Mouse (Mus musculus) heart, adult 9 months (tissue): ENCODE measurements around the gene Tbrg4.
A peak's percentile ranks its signal among the peaks of the same experiment; 100 is the strongest.
"Not testable (repeated sequence)": the region's sequence is repeated elsewhere in the genome, so short reads cannot be mapped to it uniquely, and the experiment has no call there.

Source experiments
- DNase-seq, 2 experiments: peaks; one replicate each; pipeline ENCODE4 v3.0.0; 2022; ENCODE audit warnings: low spot score in 2 of 2

The Tbrg4 gene

DNA sequence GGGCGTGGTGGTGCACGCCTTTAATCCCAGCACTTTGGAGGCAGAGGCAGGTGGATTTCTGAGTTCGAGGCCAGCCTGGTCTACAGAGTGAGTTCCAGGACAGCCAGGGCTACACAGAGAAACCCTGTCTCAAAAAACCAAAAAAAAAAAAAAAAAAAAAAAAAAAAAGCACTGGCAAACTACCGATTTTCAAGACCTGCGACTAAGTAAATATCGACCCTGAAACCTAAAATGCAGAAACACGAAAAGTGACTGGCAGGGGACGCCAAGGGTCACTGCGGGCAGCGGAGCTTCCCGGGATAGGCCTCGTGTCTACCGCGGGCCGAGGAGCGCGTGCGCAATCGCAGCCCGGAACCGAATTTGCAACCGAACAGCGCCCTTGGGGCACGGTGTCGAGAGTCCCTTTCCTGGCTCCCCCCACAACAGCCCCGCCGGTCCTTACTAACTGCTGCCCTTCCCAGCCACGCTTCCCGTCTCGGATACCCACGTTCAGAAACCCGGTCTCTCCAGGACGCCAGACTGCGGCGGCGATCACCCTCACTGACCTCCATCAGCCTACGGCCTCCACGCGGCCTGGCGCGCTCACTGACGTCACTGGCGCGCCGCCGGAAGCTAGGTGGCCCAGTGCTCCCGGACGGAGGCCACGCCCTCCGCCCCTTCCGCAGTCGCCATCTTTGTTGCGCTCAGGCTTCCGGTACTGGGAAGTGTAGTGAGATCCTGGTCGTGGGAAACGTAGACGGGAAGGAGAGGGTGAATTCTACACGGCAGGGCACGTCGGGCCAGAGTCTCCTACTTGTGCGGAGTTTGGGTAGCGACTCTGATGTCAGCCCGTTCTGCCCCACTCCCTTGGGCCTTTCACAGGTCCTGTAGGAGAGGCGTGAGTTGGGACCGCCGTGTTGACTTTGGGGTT, at the start of gene Tbrg4:
Gene Tbrg4 (minus strand): TSS at position 590 of the 910 bp plus-strand sequence.
- peak; percentile 93 to 94 for DNase-seq

DNA sequence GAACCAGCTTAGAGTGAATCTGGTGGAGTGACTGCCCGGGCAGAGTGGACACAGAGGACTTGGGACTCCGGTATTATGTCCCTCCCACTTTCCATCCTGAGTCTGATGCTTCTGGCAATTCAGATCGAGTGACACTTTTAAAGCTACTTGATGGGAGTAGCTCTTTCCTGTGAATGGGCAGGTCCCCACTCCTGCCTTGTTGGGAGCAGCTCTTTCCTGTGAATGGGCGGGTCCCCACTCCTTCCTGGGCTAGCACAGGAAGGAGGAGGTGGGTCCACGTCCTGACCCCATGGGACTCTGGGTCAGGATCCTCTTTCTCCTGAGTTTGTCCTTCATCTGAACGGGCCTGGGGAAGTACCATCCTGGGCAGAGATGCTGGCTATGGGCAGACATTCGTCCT, 49.5 kb upstream of the Tbrg4 start:
- peak; percentile 57 to 80 for DNase-seq

DNA sequence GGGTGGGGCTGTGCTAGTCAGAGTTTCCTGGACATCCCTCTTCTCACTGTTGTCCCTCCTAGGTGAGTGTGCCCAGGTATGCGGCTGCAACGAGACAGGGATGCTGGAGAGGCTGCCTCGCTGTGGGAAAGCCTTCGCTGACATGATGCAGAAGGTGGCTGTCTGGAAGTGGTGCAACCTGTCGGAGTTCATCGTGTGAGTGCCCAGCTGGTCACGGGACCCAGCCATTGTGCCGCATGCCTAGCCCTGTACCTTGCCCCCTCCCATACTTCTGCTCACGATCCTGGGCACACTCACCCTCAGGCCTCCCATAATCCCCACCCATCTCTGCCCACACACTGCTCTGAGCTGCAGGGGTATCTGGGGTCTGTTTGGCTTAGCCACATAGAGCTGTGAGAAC, 48.8 kb upstream of the Tbrg4 start:
- no peak for DNase-seq

DNA sequence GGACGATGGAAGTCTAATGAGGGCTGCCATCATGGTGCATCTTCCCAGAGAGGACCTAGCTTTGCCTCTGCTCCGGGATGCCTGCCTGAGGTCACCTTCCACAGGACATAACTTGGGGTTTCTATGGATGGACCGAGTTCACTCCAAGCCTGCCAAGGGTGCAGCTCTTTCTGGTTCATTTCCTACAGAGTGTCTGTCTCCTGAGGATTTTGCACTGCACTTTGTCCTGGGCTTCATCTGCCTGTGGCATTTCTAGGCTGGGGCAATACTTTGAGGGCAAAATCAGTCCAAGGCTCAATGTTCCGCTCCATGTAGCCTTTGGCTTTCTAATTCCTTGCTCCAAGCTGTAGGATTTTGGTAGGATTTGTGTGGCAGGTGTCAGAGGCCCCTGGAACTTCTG, 45.0 kb upstream of the Tbrg4 start:
- DNase-seq = no peak

DNA sequence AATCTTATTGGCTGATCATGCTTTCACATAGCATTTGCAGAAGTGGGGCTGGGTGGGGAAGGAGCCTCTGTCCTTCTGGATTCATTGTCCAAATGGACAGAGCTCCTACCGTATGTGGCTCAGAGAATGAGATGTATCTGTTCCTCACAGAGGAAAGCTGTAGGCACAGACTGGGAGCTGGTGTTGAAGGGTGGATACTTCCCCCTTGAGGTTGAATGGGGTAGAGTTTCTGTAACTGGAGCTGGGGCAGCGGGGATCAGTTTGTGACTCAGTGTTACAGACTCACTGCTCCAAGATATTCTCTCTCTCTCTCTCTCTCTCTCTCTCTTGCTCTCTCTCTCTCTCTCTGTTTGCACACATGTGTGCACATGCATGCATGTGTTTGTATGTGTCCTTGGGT, 44.2 kb upstream of the Tbrg4 start:
- no peak for DNase-seq

DNA sequence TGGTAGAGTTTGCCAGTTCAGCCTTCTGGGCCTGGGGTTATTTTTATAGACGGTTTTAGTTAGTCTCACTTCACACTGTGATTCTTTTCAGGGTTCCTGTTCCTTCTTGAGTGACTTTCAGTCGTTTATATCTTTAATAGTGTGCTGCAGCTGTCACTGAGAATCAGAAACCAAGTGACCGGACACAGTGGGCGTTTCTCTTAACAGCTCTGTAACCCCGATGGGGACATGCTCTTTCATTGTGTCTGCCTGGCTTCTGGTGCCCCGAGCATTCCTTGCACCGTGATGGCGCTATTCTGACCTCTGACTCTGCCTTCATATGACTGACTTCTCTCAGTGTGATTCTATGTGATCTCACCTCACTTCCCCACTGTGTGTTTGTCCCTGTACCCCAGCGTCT, 43.2 kb upstream of the Tbrg4 start:
- DNase-seq = no peak

DNA sequence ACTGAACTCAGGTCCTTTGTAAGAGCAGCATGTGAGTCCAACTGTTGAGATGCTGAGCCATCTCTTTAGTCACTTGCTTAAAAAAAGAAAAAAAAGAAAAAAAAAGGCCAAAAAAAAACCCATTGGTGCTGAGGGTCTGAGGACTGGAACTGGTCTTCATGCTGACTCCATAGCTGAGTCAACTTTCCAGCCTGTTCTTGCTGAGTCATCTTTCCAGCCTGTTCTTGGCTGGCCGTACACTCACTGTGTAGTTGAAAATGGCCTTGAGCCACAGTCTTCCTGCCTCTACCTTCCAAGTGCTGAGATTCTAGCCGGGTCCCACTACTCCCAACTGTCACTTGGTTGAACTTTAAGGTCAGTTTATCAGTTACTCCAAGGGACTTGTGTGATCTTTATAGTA, 40.8 kb upstream of the Tbrg4 start:
- no peak for DNase-seq

DNA sequence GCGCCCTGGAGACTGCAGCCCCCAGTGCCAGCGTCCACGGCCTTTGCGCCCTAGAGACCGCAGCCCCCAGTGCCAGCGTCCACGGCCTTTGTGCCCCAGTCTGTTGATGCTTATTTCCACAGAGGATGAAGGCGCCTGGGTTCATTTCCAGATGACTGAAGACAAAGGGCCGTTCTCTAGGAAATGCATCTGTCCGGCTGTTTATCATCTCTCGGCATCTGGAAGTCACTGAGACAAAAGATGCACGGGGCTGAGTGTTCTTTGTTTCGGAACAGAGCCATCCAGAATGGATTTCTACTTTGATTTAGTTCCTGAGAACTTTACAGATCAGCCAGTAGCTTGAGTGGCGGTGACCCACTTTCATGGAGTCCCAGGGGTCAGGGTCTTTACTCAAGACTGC, 35.3 kb upstream of the Tbrg4 start:
- no peak for DNase-seq

DNA sequence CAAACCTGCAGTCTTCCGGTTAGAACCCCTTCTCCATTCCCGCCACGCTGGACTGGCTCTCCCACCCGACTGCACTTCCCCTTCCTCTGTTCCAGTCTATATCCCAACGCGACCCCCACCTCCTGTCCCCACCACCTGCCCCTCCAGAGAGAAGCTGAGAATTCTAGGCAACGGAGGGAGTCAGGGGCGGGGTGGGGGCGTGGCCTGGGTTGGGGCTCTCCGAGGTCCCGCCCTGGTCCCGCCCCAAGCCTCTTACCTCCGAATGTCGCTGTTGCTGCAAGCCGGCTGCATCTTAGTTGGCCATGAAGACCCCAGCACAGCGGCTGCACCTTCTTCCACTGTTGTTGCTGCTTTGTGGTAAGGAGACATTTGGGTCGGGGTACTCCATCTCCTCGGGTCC, 32.4 kb upstream of the Tbrg4 start, which contains the start of gene Ramp3:
Gene Ramp3 (plus strand): TSS at position 251 of the 400 bp plus-strand sequence.
- no peak for DNase-seq

DNA sequence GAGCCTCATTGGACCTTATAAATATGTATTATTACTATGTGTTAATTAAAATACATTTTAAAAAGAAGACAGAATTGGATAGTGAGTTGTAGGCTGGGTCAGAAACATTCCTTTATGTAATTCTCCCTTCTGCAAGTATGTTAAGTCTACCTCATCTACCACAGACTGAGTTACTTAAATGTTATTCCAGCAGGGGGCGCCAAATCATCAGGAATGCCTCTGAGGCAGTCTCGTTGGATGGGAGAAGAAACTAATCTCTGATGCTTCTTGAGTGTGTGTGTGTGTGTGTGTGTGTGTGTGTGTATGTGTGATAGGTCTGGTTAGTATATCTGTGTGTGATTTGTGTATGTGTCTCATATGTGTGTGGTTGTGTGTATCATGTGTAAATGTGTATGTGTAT, 29.0 kb upstream of the Tbrg4 start:
- peak in 1 of 2 experiments; percentile 67 for DNase-seq

DNA sequence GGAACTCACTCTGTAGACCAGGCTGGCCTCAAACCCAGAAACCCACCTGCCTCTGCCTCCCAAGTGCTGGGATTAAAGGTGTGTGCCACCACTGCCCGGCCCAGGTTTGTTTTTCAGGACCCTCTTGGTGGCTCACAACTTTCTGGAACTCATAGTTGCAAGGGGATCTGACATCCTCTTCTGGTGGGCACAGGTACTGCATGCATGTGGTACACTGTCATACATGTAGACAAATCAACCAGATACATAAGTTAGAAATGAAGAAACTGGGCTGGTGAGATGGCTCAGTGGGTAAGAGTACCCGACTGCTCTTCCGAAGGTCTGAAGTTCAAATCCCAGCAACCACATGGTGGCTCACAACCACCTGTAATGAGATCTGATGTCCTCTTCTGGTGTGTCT, 27.1 kb upstream of the Tbrg4 start:
- DNase-seq = not testable (repeated sequence)

DNA sequence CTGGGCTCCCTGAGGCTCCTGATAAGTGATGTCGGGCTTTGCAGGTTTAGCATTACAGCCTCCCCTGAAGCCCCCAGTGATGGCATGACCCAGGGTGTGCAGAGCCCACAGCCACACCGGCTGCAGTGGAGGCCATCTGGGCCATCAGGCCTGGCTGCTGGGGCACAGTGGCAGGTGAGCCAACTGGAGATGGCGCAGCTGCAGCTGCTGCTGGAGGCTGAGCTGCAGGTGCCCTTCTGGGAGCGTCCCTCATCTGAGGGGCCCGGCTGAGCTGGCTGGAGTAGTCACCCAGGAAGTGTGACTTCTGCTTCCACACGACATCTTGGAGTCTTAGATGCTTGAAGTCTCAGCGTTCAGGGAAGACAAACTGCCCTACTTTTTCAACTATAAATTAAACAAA, 24.7 kb upstream of the Tbrg4 start:
- no peak for DNase-seq

DNA sequence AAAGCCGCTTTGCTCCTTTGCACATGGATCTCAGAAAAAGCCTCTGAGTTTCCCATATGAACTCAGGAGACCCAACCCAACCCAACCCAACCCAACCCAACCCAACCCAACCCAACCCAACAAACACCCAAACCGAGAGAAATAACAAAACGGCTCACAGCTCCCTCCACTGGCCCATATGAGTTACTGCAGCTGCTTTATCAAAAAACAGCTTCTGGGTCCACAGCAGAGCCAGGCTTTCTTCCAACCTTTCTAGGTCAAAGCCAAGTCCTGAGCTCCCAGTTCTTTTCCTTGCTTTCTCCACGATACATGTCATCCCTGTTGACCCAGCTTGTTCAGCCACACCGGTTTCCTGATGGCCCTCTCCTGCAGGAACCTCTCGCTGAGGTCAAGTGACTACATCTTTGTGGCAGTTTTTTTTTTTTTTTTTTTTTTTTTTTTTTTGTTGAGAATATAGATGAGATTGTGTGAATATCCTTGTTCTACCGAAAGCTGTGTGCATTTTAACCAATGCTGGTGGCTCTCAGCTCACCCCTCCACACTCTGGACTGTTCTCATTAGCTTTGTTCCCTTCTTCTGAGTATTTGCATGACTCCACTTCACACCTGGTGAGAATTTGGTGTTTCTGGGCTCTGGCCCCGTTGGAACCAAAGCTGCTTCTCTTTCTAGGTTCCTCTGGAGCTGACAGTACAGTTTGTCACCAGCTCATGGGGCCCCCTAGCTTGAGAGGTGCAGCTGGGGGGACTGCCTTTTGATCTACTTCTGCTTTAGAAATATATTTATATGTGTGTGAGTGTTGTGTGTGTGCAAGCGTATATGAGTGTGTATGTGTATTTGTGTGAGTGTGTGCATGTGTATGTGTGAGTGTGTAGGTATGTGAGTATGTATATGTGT, 22.2 kb upstream of the Tbrg4 start:
- DNase-seq = no peak

DNA sequence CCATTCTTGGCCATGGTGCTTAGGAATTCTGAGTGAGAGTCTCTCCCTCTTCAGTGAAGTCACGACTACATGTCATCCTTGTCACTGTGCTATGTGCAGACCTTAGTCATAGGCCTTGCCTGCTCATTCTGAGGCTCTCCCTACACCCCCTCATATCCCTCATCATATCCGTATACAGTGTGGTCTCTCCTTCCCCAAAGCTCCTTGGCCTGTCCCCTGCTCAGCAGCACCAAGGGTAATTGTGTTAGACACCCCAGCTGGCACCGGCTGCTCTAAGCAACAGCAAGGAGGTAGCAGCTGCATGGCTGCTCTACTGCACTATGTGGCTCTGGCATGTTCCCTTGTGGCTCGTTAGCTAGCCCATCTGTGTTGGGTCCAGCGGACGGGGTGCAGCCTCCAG, 18.7 kb upstream of the Tbrg4 start:
- DNase-seq = no peak

DNA sequence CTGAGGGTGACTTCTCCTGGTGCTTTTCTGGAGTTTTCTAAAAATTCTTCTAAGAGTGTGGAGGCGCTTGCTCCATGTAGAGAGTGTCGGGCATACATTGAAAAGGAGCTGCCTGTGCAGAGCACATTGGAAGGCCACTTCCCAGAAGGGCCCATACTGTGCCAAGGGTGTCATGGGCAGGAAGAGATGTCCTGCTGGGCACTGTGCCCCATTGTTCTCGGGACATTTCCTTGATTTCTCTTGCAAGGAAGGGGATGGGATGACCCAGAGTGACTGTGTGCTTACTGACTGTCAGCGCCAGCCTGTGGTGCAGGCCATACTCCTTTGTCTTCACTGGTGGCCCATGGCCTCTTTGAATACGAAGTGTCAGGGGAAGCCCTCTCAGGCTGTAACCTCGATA, 13.2 kb upstream of the Tbrg4 start:
- no peak for DNase-seq

DNA sequence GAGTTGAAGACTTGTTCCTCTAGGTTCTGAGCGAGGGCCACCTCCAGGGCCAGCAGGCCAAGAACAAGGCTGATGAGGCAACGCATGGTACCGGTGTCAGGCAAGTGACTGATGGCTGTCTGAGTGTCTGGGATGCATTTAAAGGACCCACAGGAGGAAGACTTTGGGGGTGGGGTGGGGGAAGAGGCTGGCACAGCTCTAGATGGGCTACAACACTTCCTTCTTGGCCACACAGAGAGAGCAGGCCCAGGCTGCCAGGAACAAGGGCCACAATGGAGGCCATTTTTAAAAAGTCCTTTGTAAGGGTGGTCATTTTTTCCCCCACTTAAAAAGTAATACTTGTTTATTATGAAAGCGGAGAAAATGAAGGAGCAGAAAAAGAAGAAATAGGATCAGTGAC, 12.7 kb upstream of the Tbrg4 start, which contains the start of gene Wap:
Gene Wap (minus strand): TSS at position 101 of the 400 bp plus-strand sequence.
- DNase-seq = no peak

DNA sequence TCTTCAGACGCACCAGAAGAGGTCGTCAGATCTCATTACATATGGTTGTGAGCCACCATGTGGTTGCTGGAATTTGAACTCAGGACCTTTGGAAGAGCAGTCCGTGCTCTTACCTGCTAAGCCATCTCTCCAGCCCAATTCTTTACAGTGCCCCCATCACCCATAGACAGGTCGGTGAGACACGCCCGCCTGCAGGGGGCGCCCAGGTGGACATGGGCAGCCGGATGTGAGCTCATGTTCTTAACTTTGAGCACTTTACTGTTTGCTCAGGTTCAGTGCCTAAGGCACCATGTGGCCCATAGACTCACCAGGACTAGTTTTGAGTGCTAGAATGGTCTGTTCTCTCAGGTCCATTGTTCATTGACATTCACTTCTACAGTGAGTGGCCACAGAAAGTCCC, 10.3 kb upstream of the Tbrg4 start:
- no peak for DNase-seq

DNA sequence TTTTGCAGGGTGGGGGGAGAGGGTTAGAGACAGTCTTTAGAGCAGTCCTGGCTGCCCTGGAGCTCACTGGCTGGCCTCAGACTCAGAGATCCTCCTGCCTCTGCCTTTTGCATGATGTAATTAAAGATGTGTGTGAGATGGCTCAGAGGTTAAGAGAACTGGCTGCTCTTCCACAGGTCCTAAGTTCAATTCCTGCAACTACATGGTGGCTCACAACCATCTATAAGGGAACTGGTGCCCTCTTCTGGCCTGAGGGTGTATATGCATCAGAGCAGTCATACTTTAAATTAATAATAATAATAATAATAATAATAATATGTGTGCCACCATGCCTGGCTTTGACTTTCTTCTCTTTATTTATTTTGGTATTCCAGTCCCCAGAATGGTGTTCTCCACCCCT, 3.8 kb upstream of the Tbrg4 start:
- no peak for DNase-seq

DNA sequence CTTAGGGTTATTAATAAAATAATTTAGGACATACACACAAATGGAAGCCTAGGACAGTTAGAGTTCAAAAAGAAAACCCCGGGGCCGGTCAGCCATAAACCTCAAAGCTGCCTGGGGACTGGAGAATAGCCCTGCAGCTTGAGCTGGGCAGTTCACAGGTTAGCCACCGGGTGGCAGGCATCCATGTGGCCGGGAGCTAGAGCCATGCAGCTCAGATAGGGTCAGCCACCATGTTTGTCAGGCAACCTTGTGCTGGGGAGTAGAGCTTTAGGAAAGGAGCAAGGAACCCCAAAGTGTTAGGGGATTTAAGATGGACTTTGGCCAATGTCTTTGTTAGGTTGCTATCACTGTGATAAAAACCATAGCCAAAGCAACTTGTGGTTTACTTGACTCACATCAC, 2.7 kb upstream of the Tbrg4 start:
- no peak for DNase-seq

DNA sequence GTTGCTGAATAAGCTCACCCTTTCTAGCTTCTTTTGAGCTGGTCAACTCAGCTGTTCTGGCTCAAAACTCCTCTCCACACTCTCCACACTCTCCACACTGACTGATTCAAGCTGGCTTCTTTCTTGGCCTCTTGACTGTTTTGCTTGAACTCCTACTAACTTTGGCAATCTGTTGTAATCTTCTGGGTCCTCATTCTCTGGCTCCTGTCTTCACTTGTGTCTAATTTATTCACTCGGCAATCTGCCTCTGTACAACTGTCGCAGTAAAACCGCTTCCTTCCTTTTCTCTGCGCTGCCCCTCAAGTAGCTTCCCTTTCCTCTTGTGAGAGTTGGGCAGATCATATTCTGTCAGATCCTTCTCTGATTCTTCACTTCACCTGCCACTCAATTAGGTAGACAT, 1.9 kb upstream of the Tbrg4 start:
- DNase-seq = peak; percentile 35 to 41

DNA sequence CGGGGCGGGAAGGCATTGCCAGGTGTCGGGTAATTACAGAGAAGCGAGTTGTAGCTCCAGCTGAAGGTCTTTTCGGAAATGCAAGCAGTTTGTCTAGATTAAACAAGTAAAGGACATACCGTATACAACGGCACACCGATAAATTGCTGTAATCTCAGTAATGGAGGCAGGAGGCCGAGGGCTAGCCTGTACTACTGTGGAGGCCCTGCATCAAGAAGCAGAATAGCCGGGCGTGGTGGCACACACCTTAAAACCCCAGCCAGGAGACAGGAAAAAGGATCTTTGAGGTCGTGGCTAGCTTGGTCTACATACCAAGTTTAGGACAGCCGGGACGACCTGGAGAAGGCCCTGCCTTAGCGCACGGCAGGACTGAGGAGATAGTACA, 513 bp upstream of the Tbrg4 start:
- no peak for DNase-seq

DNA sequence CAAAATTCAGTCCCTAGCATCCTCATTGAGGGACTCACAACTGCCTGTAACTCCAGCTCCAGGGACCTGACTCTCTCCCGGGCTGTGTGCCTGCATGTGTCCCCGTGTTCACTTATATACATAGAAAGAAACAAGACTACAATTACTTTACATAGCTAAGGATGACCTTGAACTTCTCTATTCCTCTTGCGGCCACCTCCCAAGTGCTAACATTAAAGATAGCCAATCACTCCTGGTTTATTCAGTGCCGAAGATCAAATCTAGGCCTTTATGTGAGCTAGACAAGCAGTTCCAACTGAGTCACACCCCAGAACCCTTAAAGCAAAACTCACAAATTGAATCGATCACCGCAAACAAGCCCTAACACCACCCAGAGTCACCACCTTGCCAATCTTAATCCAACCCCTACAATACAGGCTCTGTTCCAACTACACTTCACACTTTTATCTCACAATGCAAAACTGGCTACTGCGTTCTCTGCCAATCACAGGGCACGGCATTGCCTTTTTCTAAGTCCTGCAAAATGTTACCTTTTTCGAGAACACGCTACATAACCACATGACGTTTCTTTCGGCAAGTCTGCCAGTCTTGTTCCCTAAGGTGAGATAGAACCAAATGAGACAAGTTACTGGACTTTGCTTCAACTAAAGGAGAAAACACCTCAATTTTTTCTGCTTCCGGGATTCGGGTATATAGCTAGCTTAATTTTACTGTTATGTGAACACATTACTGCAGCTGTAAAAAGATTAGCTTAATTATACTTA, 1.1 kb downstream of the Tbrg4 start:
- peak in 1 of 2 experiments; percentile 22 for DNase-seq
